Mouse (Mus musculus): ENCODE measurements around the gene Nudt3.

GRCm38 (mm10) chr17:27552215-27553201 lies 70.8 kb downstream of the Nudt3 start:
- no peak for TF ChIP-seq CTCF (IDR thresholded peaks at IDR 0.05; ENCODE audit: low read depth, low read length)
- no peak for TF ChIP-seq POLR2A (IDR thresholded peaks at IDR 0.05; ENCODE audit: borderline replicate concordance, low read depth, low read length)

Data from bone marrow macrophage, adult 2 months (primary cell).